Mouse (Mus musculus) kidney, embryonic 15.5 days (tissue): Measurements from ENCODE around the gene Hist1h2ap. TPM values are rescaled to one million over a fixed set of nuclear protein-coding genes. Genes with fewer than 3 reads are reported as not detected.
A peak's percentile ranks its signal among the peaks of the same experiment; 100 is the strongest.
"Not testable (repeated sequence)": the region's sequence is repeated elsewhere in the genome, so short reads cannot be mapped to it uniquely, and the experiment has no call there.

Experiments
- ATAC-seq: fragments of 200-750 bp; cut with Nextera tagmentation; replicated peaks from 2 replicates; pipeline ENCODE4 v1.8.0; 2017; ENCODE audit warnings: moderate TSS enrichment; ENCODE audit not compliant: low FRiP score
- H3K27ac ChIP-seq: fragments of 300-500 bp; sonication (generic); 2 replicates; pipeline ENCODE4 v1.5.1; 2015; ENCODE audit warnings: mild to moderate bottlenecking, inconsistent platforms
- H3K27me3 ChIP-seq: fragments of 300-500 bp; sonication (generic); 2 replicates; pipeline ENCODE4 v1.6.1; 2015; ENCODE audit warnings: inconsistent platforms
- H3K36me3 ChIP-seq: fragments of 300-500 bp; sonication (generic); 2 replicates; pipeline ENCODE4 v1.6.1; 2015; ENCODE audit warnings: inconsistent platforms
- H3K4me1 ChIP-seq: fragments of 300-500 bp; sonication (generic); 2 replicates; pipeline ENCODE4 v1.6.1; 2015; ENCODE audit warnings: inconsistent platforms
- H3K4me2 ChIP-seq: fragments of 300-500 bp; sonication (generic); 2 replicates; pipeline ENCODE4 v1.6.1; 2015; ENCODE audit warnings: moderate library complexity, mild to moderate bottlenecking, inconsistent platforms
- H3K4me3 ChIP-seq: fragments of 300-500 bp; sonication (generic); replicated peaks from 2 replicates; pipeline ENCODE4 v1.5.1; 2015; ENCODE audit warnings: mild to moderate bottlenecking, inconsistent platforms
- H3K9ac ChIP-seq: fragments of 300-500 bp; sonication (generic); 2 replicates; pipeline ENCODE4 v1.6.1; 2015; ENCODE audit warnings: mild to moderate bottlenecking, inconsistent platforms
- H3K9me3 ChIP-seq: fragments of 300-500 bp; sonication (generic); replicated peaks from 2 replicates; pipeline ENCODE4 v1.6.1; 2016; ENCODE audit warnings: inconsistent platforms
- WGBS: fragments of 180-500 bp; shearing (Covaris S2); methylation state at CpG from one replicate; pipeline ENCODE4 v1.1.7; 2015; ENCODE audit warnings: mixed read lengths; 5-methylcytosine and 5-hydroxymethylcytosine counted together
- microRNA-seq: library from miRNA; unstranded; fragments of <30 nt; microRNA quantifications from one replicate; pipeline ENCODE4, GENCODE M21; 2016
- polyA plus RNA-seq: library from polyadenylated mRNA; unstranded; fragments of >200 nt; fragmentation: Nextera tagmentation; extraction: Ambion mirVana; gene quantifications from 2 replicates; pipeline ENCODE4 v1.2.1, GENCODE M21; 2015

Gene Hist1h2ap
- polyA plus RNA-seq, 1 experiment from 2014 or later = 3,941 TPM

GRCm38 (mm10) chr13:21790601-21791283 lies 42.6 kb downstream of the Hist1h2ap start:
- H3K4me2 ChIP-seq = peak overlapping the region; percentile 54
- no peaks in the 10 kb centered on the region for H3K36me3 ChIP-seq
- no peaks in the 10 kb centered on the region for H3K9me3 ChIP-seq
- H3K27ac ChIP-seq = peak overlapping the region; percentile 48; the same call in 1 of the 2 replicates
- H3K4me3 ChIP-seq = peak overlapping the region; percentile 27
- peak overlapping the region; percentile 49; the same call in 1 of the 2 replicates for H3K9ac ChIP-seq
- H3K4me1 ChIP-seq = peaks cover 20% of the 10 kb centered on the region
- 7% methylated on average over 18 of the region's 18 CpGs for WGBS
- H3K27me3 ChIP-seq = no peaks in the 10 kb centered on the region
- ATAC-seq = no peak

DNA sequence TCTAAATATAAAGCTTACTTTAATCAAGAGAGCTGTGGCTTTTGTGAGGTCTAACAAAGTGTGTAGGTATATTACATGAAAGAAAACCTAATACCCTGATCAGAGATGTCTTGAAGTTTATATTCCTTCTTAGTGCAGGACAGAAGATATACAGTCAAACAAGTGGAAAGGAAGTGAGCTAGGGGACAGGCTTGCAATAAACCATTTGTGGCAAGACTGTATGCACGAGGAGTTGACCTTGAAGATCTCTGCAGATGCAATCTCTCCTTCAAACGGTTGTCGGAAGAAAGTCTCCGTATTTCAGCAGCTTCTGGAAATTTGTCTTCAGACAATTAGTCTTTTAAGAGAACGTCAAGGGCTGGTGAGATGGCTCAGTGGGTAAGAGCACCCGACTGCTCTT lies 43.4 kb downstream of the Hist1h2ap start:
- no peaks in the 10 kb centered on the region for H3K9me3 ChIP-seq
- H3K4me1 ChIP-seq = peaks cover 24% of the 10 kb centered on the region
- H3K27me3 ChIP-seq = no peaks in the 10 kb centered on the region
- no peak overlapping the region for H3K4me3 ChIP-seq
- no peak overlapping the region for H3K9ac ChIP-seq
- H3K4me2 ChIP-seq = no peak overlapping the region
- 47% methylated on average over 6 of the region's 6 CpGs for whole genome bisulfite sequencing
- H3K36me3 ChIP-seq = no peaks in the 10 kb centered on the region
- H3K27ac ChIP-seq = peak overlapping the region; percentile 45; the same call in 1 of the 2 replicates
- ATAC-seq = no peak

GRCm38 (mm10) chr13:21787760-21788593 lies 45.3 kb downstream of the Hist1h2ap start:
- 18% methylated on average over 15 of the region's 21 CpGs for WGBS
- peak overlapping the region; percentile 92 for H3K27ac ChIP-seq
- no peaks in the 10 kb centered on the region for H3K27me3 ChIP-seq
- H3K4me2 ChIP-seq = peak overlapping the region; percentile 53
- ATAC-seq = peak; percentile 20
- peak overlapping the region; percentile 29; the same call in 1 of the 2 replicates for H3K9ac ChIP-seq
- H3K9me3 ChIP-seq = no peaks in the 10 kb centered on the region
- H3K36me3 ChIP-seq = no peaks in the 10 kb centered on the region
- H3K4me1 ChIP-seq = peaks cover 33% of the 10 kb centered on the region
- peak overlapping the region; percentile 43 for H3K4me3 ChIP-seq

DNA sequence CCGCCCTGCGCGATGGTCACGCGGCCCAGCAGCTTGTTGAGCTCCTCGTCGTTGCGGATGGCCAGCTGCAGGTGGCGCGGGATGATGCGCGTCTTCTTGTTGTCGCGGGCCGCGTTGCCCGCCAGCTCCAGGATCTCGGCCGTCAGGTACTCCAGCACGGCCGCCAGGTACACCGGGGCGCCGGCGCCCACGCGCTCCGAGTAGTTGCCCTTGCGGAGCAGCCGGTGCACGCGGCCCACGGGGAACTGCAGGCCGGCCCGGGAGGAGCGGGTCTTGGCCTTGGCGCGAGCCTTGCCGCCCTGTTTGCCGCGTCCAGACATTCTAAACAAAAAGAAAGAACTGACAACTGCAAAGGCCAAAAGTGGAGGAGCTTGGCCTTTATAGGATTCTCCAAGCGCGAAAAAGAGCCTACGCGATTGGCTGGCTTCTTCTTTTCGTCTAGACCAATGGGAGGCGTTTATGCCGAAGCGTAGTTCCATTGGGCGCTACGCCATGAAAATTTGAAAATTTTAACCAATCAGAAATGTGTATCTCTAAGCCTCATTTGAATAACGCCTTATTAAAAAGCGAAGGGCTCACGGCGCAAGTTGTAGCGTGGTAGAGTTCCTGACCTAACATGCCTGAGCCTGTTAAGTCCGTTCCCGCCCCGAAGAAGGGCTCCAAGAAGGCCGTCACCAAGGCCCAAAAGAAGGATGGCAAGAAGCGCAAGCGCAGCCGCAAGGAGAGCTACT lies 46.2 kb downstream of the Hist1h2ap start, which contains the start of the genes Hist1h2an and Hist1h2bp:
Gene Hist1h2an (minus strand): TSS at position 320 of the 731 bp plus-strand sequence.
Gene Hist1h2bp (plus strand): TSS at position 563 of the 731 bp plus-strand sequence.
- under 1% methylated on average over 40 of the region's 63 CpGs for WGBS
- Histone ChIP-seq H3K27ac (peak within 1 kb of the TSS; percentile 92), H3K4me2 (peak within 1 kb of the TSS; percentile 57), H3K4me3 (peak within 1 kb of the TSS; percentile 43), H3K4me1 (peaks cover 40% of the 10 kb centered on the region), H3K9ac (peak within 1 kb of the TSS; percentile 48)
- H3K9me3 ChIP-seq, H3K36me3 ChIP-seq, H3K27me3 ChIP-seq: not testable (repeated sequence)
- peak; percentile 96 for ATAC-seq

DNA sequence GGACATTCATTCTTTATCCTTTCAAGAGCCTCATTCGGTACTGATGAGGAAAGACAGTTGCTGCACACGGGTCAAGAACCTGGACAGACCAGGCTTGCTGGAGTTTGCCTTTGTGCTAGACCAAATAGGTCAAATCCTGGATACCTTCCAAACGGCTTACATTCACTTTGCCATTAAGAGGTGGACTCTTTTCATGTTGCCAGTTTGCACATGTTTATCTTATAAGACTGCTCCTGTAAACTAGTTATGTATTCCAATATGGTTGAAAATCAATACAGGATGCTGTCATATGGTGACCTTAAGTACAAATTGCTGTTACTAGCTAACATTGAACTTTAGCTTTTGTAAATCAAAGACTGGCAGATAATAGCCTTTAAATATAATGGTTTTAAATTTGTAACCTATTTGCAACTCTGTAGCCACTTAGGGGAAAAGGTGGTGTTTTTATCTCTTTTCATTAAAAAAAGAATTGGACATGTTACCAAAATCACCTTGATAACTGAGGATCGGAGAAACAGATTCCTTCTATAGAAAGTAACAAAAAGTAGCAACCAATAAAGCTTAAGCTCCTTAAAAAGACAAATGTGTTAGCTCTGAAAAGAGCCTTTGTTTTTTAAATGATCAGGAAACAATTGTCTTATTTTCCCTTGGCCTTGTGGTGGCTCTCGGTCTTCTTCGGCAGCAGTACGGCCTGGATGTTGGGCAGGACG lies 47.0 kb downstream of the Hist1h2ap start:
- Histone ChIP-seq H3K27ac (peak overlapping the region; percentile 92), H3K4me3 (peak overlapping the region; percentile 43), H3K36me3 (no peaks in the 10 kb centered on the region), H3K27me3 (no peaks in the 10 kb centered on the region), H3K4me1 (peaks cover 43% of the 10 kb centered on the region), H3K9ac (peak overlapping the region; percentile 48; the same call in 1 of the 2 replicates), H3K4me2 (peak overlapping the region; percentile 57), H3K9me3 (no peaks in the 10 kb centered on the region)
- ATAC-seq = no peak
- 7% methylated on average over 8 of the region's 8 CpGs for WGBS

GRCm38 (mm10) chr13:21784311-21784710 lies 49.0 kb downstream of the Hist1h2ap start:
- WGBS = 25% methylated on average over 6 of the region's 6 CpGs
- Histone ChIP-seq H3K9me3 (no peaks in the 10 kb centered on the region), H3K4me3 (peak overlapping the region; percentile 49), H3K4me1 (peaks cover 39% of the 10 kb centered on the region), H3K4me2 (peak overlapping the region; percentile 73), H3K27ac (peak overlapping the region; percentile 96), H3K36me3 (no peaks in the 10 kb centered on the region), H3K9ac (peak overlapping the region; percentile 41), H3K27me3 (no peaks in the 10 kb centered on the region)
- ATAC-seq = no peak

GRCm38 (mm10) chr13:21783734-21784161 lies 49.6 kb downstream of the Hist1h2ap start:
- H3K27me3 ChIP-seq = no peaks in the 10 kb centered on the region
- WGBS = under 1% methylated on average over 9 of the region's 9 CpGs
- H3K9ac ChIP-seq = peak overlapping the region; percentile 41
- no peaks in the 10 kb centered on the region for H3K9me3 ChIP-seq
- no peak for ATAC-seq
- H3K4me2 ChIP-seq = peak overlapping the region; percentile 73
- H3K4me3 ChIP-seq = peak overlapping the region; percentile 49
- peak overlapping the region; percentile 96 for H3K27ac ChIP-seq
- no peaks in the 10 kb centered on the region for H3K36me3 ChIP-seq
- H3K4me1 ChIP-seq = peaks cover 39% of the 10 kb centered on the region

DNA sequence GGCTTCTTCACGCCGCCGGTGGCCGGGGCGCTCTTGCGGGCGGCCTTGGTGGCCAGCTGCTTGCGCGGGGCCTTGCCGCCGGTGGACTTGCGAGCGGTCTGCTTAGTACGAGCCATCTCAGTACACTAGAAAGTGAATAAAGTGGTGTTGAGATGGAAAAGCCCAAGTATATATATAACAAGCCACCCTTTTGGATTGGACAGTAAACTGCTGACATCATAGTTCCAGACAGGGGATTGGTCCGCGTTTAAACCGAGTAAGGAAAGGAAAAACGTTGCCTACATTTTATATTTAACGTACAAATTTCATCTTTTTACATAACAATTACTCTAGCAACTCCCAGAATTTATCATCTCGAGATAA lies 50.1 kb downstream of the Hist1h2ap start, which contains the start of gene Hist1h3i:
Gene Hist1h3i (minus strand): TSS at position 116 of the 363 bp plus-strand sequence.
- under 1% methylated on average over 15 of the region's 20 CpGs for WGBS

More for the DNA sequence above, 50.1 kb downstream of the Hist1h2ap start, which contains the start of gene Hist1h3i:
- Histone ChIP-seq H3K27me3 (no peaks in the 10 kb centered on the region), H3K4me1 (peaks cover 39% of the 10 kb centered on the region), H3K9me3 (no peaks in the 10 kb centered on the region), H3K36me3 (no peaks in the 10 kb centered on the region), H3K27ac (peak within 1 kb of the TSS; percentile 96), H3K4me2 (peak within 1 kb of the TSS; percentile 73), H3K4me3 (peak within 1 kb of the TSS; percentile 49), H3K9ac (peak within 1 kb of the TSS; percentile 63)
- ATAC-seq = peak; percentile 73

Small RNA genes lying within 50 kb of the gene (microRNA-seq; reads per million reads assigned to microRNA genes)
- gene Gm19658 (not detected), gene Gm44346 (not detected), gene Gm44466 (not detected)

Other genes starting within 250 kb of the Hist1h2ap start
- gene Olfr1362, start 219.5 kb downstream of the Hist1h2ap start, polyA plus RNA-seq = not detected in 2 replicates
- not detected in 2 replicates for gene Olfr11, start 191.0 kb downstream of the Hist1h2ap start, polyA plus RNA-seq
- not detected in 2 replicates for gene Olfr1361, start 170.1 kb downstream of the Hist1h2ap start, polyA plus RNA-seq
- not detected in 2 replicates for gene Olfr1360, start 156.1 kb downstream of the Hist1h2ap start, polyA plus RNA-seq
- gene Olfr1359, start 135.4 kb downstream of the Hist1h2ap start, polyA plus RNA-seq = not detected in 2 replicates
- gene Hist1h2bl, start 117.4 kb downstream of the Hist1h2ap start, polyA plus RNA-seq = 1.6 and 4.5 TPM in 2 replicates
- gene Hist1h2ai, start 117.1 kb downstream of the Hist1h2ap start, polyA plus RNA-seq = 29.5 and 35.5 TPM in 2 replicates
- gene Hist1h3h, start 115.8 kb downstream of the Hist1h2ap start, polyA plus RNA-seq = 14.2 and 15.6 TPM in 2 replicates
- gene Hist1h2bm, start 111.5 kb downstream of the Hist1h2ap start, polyA plus RNA-seq = 4.6 and 5.2 TPM in 2 replicates
- gene Hist1h4j, start 98.4 kb downstream of the Hist1h2ap start, polyA plus RNA-seq = 0.91 and 1.9 TPM in 2 replicates
- gene Hist1h4k, start 83.0 kb downstream of the Hist1h2ap start, polyA plus RNA-seq = 2.5 and 5.4 TPM in 2 replicates
- 32.0 and 32.6 TPM in 2 replicates for gene Hist1h2ak, start 79.7 kb downstream of the Hist1h2ap start, polyA plus RNA-seq
- gene Hist1h2bn, start 79.4 kb downstream of the Hist1h2ap start, polyA plus RNA-seq = 2.2 and 6.0 TPM in 2 replicates
- 24.0 and 28.9 TPM in 2 replicates for gene Hist1h1b, start 52.9 kb downstream of the Hist1h2ap start, polyA plus RNA-seq
- 134 and 151 TPM in 2 replicates for gene Hist1h3i, start 50.1 kb downstream of the Hist1h2ap start, polyA plus RNA-seq
- 7.2 and 7.4 TPM in 2 replicates for gene Hist1h2an, start 46.3 kb downstream of the Hist1h2ap start, polyA plus RNA-seq
- 1.8 and 3.8 TPM in 2 replicates for gene Hist1h2bp, start 46.0 kb downstream of the Hist1h2ap start, polyA plus RNA-seq
- gene Hist1h2bq, start 23.3 kb downstream of the Hist1h2ap start, polyA plus RNA-seq = 19.6 and 28.7 TPM in 2 replicates
- 1.8 and 5.5 TPM in 2 replicates for gene Hist1h2ao, start 23.0 kb downstream of the Hist1h2ap start, polyA plus RNA-seq
- not detected in 2 replicates for gene Hist1h4m, start 21.8 kb downstream of the Hist1h2ap start, polyA plus RNA-seq
- 17.2 and 18.2 TPM in 2 replicates for gene Hist1h4n, start 1.3 kb downstream of the Hist1h2ap start, polyA plus RNA-seq
- 19.7 and 28.8 TPM in 2 replicates for gene Hist1h2br, start 236 bp upstream of the Hist1h2ap start, polyA plus RNA-seq
- 12.1 and 12.5 TPM in 2 replicates for gene Zfp184, start 111.6 kb upstream of the Hist1h2ap start, polyA plus RNA-seq
- gene Pom121l2, start 147.7 kb upstream of the Hist1h2ap start, polyA plus RNA-seq = 0.08 and 0.17 TPM in 2 replicates
- 0.14 and 0.35 TPM in 2 replicates for gene Prss16, start 176.2 kb upstream of the Hist1h2ap start, polyA plus RNA-seq
- 9.8 and 11.2 TPM in 2 replicates for gene Hist1h2ah, start 202.1 kb upstream of the Hist1h2ap start, polyA plus RNA-seq
- 8.8 and 12.6 TPM in 2 replicates for gene Hist1h2bk, start 202.4 kb upstream of the Hist1h2ap start, polyA plus RNA-seq
- 30.5 and 31.4 TPM in 2 replicates for gene Hist1h4i, start 207.9 kb upstream of the Hist1h2ap start, polyA plus RNA-seq
- gene Hist1h2ag, start 209.4 kb upstream of the Hist1h2ap start, polyA plus RNA-seq = 59.1 and 68.1 TPM in 2 replicates
- 16.8 and 19.2 TPM in 2 replicates for gene Hist1h2bj, start 209.7 kb upstream of the Hist1h2ap start, polyA plus RNA-seq